Mouse (Mus musculus) limb, embryonic 12.5 days (tissue): ENCODE data around the gene Trim29. TPM values are rescaled to one million over a fixed set of nuclear protein-coding genes. Genes with fewer than 3 reads are reported as not detected.

ENCODE experiments used
- ATAC-seq: fragments of 200-750 bp; cut with Nextera tagmentation; 2 replicates; pipeline ENCODE4 v1.8.0; 2017; ENCODE audit warnings: low read depth, moderate TSS enrichment; ENCODE audit not compliant: insufficient number of reproducible peaks, insufficient read depth, low FRiP score, low TSS enrichment
- H3K27ac ChIP-seq: fragments of 300-500 bp; sonication (generic); 2 replicates; pipeline ENCODE4 v1.5.1; 2016; ENCODE audit warnings: mild to moderate bottlenecking, moderate library complexity
- H3K27me3 ChIP-seq: fragments of 300-500 bp; sonication (generic); 2 replicates; pipeline ENCODE4 v1.6.1; 2016; ENCODE audit warnings: mild to moderate bottlenecking, moderate library complexity
- H3K36me3 ChIP-seq: fragments of 300-500 bp; sonication (generic); 2 replicates; pipeline ENCODE4 v1.6.1; 2016; ENCODE audit warnings: mild to moderate bottlenecking, moderate library complexity
- H3K4me1 ChIP-seq: fragments of 300-500 bp; sonication (generic); replicated peaks from 2 replicates; pipeline ENCODE4 v1.6.1; 2016
- H3K4me2 ChIP-seq: fragments of 300-500 bp; sonication (generic); 2 replicates; pipeline ENCODE4 v1.6.1; 2016; ENCODE audit warnings: mild to moderate bottlenecking, moderate library complexity
- H3K4me3 ChIP-seq: fragments of 300-500 bp; sonication (generic); replicated peaks from 2 replicates; pipeline ENCODE4 v1.5.1; 2016; ENCODE audit warnings: mild to moderate bottlenecking
- H3K9ac ChIP-seq: fragments of 300-500 bp; sonication (generic); replicated peaks from 2 replicates; pipeline ENCODE4 v1.6.1; 2016; ENCODE audit warnings: mild to moderate bottlenecking, moderate library complexity
- H3K9me3 ChIP-seq: fragments of 300-500 bp; sonication (generic); 2 replicates; pipeline ENCODE4 v1.6.1; 2016; ENCODE audit warnings: mild to moderate bottlenecking, moderate library complexity
- WGBS: fragments of 180-500 bp; shearing (Covaris S2); methylation state at CpG from one replicate; pipeline ENCODE4 v1.1.7; 2016; 5-methylcytosine and 5-hydroxymethylcytosine counted together
- polyA plus RNA-seq: library from polyadenylated mRNA; unstranded; fragments of >200 nt; fragmentation: Nextera tagmentation; extraction: Ambion mirVana; gene quantifications from 2 replicates; pipeline ENCODE4 v1.2.1, GENCODE M21; 2016

Trim29 gene
- polyA plus RNA-seq, 1 experiment from 2014 or later, result 11.1 TPM

DNA sequence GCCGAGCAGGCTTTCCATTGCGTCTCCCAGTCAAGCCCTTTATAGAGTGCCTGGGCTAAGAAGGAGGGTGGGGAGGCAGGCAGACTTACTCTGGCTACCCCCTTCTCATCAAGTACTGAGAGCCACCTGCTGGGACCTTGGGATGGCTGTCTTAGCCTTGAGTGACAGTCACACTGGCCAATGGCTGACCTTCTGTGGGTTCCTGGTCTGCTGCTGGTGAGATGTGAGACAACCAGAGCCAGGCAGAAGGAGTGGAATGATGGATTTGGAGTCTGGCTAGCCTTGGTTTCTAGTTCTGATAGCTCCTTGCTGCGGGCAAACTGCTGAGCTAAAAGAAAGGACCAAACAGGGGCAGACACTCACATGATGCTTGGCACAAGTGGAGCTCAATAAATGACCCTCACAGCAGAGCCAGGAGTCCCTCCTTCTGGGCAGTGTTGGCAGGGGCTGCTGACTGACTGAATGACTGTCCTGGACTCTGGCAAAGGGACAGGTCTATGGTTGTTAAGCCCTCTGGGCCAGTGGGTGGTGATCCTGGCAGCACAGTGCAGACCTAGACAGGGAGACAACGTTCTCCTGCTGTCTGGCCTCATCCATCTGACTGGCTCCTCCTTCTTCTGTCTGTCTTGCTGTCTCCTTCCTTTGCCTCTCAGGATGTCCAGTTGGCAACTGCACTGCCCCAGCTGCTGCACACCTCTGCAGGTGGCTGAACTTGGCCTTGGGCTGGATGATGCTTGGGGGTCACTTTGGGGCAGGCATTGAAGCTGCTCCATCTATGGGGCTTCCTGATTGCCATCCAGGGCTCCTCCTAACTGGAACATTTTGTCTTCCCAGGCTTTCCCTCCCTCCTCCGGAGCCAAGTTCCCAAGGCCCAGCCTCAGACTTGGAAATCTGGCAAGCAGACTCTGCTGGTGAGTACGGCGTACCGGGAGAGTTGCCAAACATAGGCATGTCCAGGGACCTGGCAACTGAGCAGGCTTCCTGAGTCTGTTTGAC, 21.1 kb downstream of the Trim29 start:
- H3K27me3 ChIP-seq, result no peaks in the 10 kb centered on the region
- no peak for ATAC-seq
- no peak overlapping the region for H3K27ac ChIP-seq
- 85% methylated on average over 8 of the region's 8 CpGs for WGBS
- no peak overlapping the region for H3K9ac ChIP-seq
- no peak overlapping the region for H3K4me2 ChIP-seq
- no peak overlapping the region for H3K4me3 ChIP-seq
- H3K4me1 ChIP-seq, result peaks cover 11% of the 10 kb centered on the region; the same call in 1 of the 2 replicates
- H3K36me3 ChIP-seq, result no peaks in the 10 kb centered on the region
- no peaks in the 10 kb centered on the region for H3K9me3 ChIP-seq

DNA sequence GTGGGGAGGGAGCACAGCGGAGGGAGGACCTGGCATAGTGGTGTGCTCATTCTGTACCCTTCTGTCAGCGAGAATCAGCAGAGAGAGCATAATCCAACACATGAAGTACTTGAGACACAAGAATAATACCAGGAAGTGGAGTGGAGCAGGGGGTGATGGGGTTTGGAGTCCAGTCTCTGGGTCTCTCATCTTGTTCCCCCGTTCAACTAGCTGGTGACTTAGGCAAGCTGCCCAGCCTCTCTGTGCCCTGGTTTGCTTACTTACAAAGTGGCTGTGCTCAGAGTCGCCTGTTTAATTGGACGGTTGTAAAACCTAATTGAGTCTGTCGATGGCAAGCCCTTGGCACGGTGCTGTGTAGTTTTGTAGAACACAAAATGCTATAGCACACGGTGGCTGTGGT, 23.8 kb downstream of the Trim29 start:
- Histone ChIP-seq H3K4me3 (no peak overlapping the region), H3K9me3 (no peaks in the 10 kb centered on the region), H3K9ac (no peak overlapping the region), H3K4me1 (0 out of 2 replicates have a peak, but pooled peaks cover 6% of the 10 kb centered on the region), H3K27me3 (no peaks in the 10 kb centered on the region), H3K4me2 (no peak overlapping the region), H3K27ac (no peak overlapping the region), H3K36me3 (no peaks in the 10 kb centered on the region)
- 38% methylated on average over 8 of the region's 8 CpGs for WGBS
- ATAC-seq, result no peak

DNA sequence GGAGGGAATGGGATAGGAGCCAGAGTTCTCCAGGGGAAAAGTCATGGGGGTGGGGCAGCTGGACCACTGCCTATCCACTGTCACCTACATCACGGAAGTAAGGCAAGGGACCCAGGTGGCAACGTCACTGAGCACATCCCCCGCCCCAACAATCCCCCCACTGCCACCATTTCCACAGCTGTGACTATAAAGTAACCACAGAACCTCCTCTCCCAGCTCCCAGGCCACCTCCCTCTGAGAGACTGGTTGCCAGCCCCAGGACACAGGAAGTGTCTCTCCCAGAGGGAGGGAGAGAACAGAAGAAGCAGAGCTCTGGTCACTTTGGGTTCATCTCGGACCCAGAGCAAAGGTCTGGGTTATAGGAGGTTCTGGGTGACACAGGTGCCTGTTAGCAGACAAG, 27.0 kb downstream of the Trim29 start:
- H3K4me3 ChIP-seq, result no peak overlapping the region
- H3K9ac ChIP-seq, result no peak overlapping the region
- no peaks in the 10 kb centered on the region for H3K27me3 ChIP-seq
- ATAC-seq, result no peak
- no peaks in the 10 kb centered on the region for H3K4me1 ChIP-seq
- 64% methylated on average over 4 of the region's 4 CpGs for WGBS
- H3K9me3 ChIP-seq, result no peaks in the 10 kb centered on the region
- no peak overlapping the region for H3K27ac ChIP-seq
- no peak overlapping the region for H3K4me2 ChIP-seq
- no peaks in the 10 kb centered on the region for H3K36me3 ChIP-seq

DNA sequence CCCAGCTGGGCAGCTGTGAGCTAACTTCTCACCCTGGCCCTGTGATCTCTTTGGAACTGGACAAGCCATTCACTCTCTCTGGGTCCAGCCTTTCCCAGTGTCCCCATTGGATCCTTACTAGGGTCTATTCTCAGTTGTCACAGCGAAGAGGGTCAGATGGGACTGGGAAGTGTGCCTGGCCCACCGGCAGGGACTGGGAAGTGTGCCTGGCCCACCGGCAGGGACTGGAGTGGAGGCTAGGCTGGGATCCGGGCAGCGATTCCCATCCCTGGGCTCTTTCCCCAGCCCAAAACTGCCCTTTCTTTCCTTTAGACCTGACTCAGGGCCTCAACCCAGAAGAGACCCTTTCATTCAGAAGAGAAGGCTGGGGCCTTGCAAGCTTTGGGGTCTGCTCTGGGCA, 27.4 kb downstream of the Trim29 start:
- Histone ChIP-seq H3K4me3 (no peak overlapping the region), H3K9ac (no peak overlapping the region), H3K27me3 (no peaks in the 10 kb centered on the region), H3K9me3 (no peaks in the 10 kb centered on the region), H3K27ac (no peak overlapping the region), H3K4me1 (no peaks in the 10 kb centered on the region), H3K4me2 (no peak overlapping the region), H3K36me3 (no peaks in the 10 kb centered on the region)
- no peak for ATAC-seq
- 69% methylated on average over 5 of the region's 5 CpGs for WGBS

DNA sequence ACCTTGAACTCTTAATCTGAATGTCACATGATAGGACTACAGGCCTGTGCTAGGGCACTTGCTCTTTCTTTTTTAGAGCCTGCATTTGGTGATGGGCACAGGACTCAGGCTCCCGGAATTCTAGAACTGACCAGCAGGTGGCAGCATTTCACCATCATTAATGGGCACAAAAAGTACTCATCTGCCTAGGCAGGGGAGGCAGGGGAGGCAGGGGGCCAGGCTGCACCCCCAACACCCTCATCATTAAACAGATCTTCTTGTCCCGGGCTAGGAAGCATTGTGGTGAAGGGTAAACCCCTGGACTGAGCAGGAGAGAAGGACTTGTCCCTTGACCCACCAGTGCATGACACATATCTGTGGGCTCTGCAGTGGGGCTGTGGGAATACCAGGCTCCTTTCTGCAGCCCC, 29.0 kb downstream of the Trim29 start:
- no peak for ATAC-seq
- H3K9ac ChIP-seq, result no peak overlapping the region
- no peaks in the 10 kb centered on the region for H3K27me3 ChIP-seq
- no peaks in the 10 kb centered on the region for H3K4me1 ChIP-seq
- no peak overlapping the region for H3K4me2 ChIP-seq
- H3K9me3 ChIP-seq, result no peaks in the 10 kb centered on the region
- no peak overlapping the region for H3K4me3 ChIP-seq
- H3K36me3 ChIP-seq, result no peaks in the 10 kb centered on the region
- H3K27ac ChIP-seq, result no peak overlapping the region
- 0% methylated on average over 2 of the region's 2 CpGs for WGBS

DNA sequence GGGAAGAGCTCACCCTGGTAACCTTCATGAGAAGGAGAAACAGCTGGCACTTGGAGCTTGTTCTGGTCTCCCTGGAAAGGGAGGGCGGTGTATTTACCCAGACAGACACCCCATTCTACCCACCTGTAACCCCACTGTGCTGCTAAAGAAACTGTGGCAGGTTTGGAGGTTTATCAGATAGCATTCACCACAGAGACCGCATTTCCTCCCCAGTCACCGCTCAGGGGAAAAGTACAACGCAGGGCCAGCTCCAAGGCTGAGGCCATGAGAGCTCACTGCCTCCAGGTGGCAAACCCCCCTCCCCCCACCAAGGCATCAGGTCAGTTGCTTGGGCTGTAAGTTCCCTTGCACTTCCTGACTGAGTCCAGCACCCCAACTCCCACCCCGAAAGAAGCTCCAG, 39.4 kb downstream of the Trim29 start:
- 38% methylated on average over 5 of the region's 5 CpGs for WGBS
- H3K9ac ChIP-seq, result no peak overlapping the region
- peaks cover 24% of the 10 kb centered on the region for H3K27me3 ChIP-seq
- no peaks in the 10 kb centered on the region for H3K36me3 ChIP-seq
- H3K4me3 ChIP-seq, result no peak overlapping the region
- H3K4me1 ChIP-seq, result peaks cover 6% of the 10 kb centered on the region
- H3K4me2 ChIP-seq, result no peak overlapping the region
- no peaks in the 10 kb centered on the region for H3K9me3 ChIP-seq
- no peak overlapping the region for H3K27ac ChIP-seq
- ATAC-seq, result no peak

DNA sequence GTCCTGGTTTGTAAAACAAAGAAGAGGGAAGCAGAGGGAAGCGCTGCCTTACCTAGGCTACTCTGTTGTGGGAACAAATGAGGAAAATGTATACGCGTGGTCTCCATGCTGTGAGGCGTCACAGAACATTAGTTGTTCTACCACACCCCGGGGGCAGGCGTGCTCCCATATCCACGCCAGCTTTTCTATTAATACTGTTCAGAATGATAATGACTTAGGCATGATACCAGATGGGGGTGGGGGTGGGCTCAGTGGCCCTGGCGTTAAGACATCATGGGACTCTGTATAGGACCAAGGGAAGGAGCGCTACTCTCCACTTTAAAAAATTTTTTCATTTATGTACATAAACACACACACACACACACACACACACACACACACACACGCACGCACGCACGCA, 40.4 kb downstream of the Trim29 start:
- Histone ChIP-seq H3K4me1 (peaks cover 6% of the 10 kb centered on the region), H3K9ac (no peak overlapping the region), H3K4me3 (no peak overlapping the region), H3K27ac (no peak overlapping the region), H3K36me3 (no peaks in the 10 kb centered on the region), H3K27me3 (peaks cover 24% of the 10 kb centered on the region), H3K9me3 (no peaks in the 10 kb centered on the region), H3K4me2 (no peak overlapping the region)
- 63% methylated on average over 13 of the region's 13 CpGs for WGBS
- no peak for ATAC-seq

DNA sequence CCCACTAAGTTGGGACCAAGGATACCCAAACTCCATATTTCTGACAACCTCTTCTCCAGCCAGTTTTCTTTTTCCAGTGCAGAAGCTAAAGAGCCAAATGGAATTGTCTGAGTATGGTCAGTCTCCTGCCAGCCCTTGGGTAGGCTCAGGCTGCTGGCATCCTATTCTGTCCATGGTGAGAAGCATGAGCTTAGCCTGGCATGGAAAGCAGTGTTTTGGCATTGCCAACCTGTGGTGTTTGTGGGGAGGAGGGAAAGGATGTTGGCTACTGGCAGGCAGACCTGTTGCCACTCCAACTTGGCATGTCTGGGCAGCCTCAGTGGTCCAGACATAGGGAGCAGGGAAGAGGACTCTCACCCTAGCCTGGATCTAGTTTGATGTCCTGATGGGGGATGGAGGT, 46.4 kb downstream of the Trim29 start:
- peaks cover 10% of the 10 kb centered on the region; the same call in 1 of the 2 replicates for H3K27me3 ChIP-seq
- ATAC-seq, result no peak
- H3K36me3 ChIP-seq, result no peaks in the 10 kb centered on the region
- no peaks in the 10 kb centered on the region for H3K4me1 ChIP-seq
- no peak overlapping the region for H3K4me2 ChIP-seq
- H3K9me3 ChIP-seq, result no peaks in the 10 kb centered on the region
- H3K27ac ChIP-seq, result no peak overlapping the region
- H3K4me3 ChIP-seq, result no peak overlapping the region
- no peak overlapping the region for H3K9ac ChIP-seq

DNA sequence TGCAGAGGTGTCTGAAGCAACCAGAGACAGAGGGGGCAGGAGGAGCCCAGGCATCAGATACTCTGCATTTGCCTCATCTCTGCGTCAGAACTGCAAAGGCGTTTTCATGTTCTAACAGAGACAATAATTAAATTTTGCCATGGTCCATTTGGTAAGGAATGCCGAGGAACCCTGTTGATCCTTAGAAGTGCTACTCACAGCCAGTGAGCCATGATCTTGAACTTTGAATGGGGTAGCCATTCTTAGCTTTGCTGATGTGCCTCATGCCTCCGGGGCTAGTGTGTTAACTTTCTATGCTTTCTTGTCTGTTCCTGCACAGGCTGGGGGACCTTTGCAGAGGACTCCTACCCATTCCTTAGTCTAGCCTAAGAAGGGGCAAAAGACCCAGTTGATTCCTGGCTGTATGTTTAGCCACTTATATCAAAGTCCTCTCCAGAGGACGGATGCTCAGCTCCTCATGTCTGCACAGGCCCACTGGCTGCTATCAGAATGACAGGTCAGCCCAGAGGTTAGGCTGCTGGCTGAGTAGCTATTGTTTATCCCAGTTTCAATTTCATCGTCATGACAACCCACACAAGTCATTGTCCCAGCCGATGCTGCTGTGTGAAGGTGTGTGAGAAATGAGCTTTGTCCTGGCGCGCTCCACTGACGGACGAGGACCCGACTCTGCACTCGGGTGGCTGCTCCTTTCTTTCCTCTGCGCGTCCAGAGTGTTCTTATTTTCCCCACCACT, 48.1 kb downstream of the Trim29 start:
- 72% methylated on average over 15 of the region's 15 CpGs for WGBS
- Histone ChIP-seq H3K9ac (no peak overlapping the region), H3K27ac (no peak overlapping the region), H3K27me3 (peaks cover 10% of the 10 kb centered on the region; the same call in 1 of the 2 replicates), H3K4me1 (no peaks in the 10 kb centered on the region), H3K4me3 (no peak overlapping the region), H3K4me2 (no peak overlapping the region), H3K36me3 (no peaks in the 10 kb centered on the region), H3K9me3 (no peaks in the 10 kb centered on the region)
- ATAC-seq, result no peak

DNA sequence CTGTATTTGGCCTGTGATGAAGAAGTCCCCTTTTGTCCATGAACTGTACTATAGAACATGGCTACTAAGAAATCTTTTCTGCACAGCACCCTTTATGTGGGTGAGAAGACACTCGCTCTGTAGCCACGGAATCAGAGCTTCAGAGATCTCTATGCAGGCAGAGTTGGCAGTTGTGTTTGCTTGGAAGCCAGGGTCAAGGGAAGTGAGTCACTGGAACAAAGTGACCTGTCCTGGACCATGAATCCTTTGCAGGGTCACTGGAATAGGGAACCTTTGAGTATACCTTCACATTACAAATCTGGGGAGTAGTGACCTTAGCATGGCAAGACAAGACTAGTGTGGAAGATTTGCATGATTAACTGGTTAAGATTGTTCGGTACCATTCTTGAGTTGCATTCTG, 58.1 kb downstream of the Trim29 start:
- Histone ChIP-seq H3K9ac (no peak overlapping the region), H3K36me3 (no peaks in the 10 kb centered on the region), H3K27ac (no peak overlapping the region), H3K4me3 (no peak overlapping the region), H3K27me3 (no peaks in the 10 kb centered on the region), H3K4me1 (no peaks in the 10 kb centered on the region), H3K4me2 (no peak overlapping the region), H3K9me3 (no peaks in the 10 kb centered on the region)
- WGBS, result 91% methylated on average over 3 of the region's 3 CpGs
- ATAC-seq, result no peak

DNA sequence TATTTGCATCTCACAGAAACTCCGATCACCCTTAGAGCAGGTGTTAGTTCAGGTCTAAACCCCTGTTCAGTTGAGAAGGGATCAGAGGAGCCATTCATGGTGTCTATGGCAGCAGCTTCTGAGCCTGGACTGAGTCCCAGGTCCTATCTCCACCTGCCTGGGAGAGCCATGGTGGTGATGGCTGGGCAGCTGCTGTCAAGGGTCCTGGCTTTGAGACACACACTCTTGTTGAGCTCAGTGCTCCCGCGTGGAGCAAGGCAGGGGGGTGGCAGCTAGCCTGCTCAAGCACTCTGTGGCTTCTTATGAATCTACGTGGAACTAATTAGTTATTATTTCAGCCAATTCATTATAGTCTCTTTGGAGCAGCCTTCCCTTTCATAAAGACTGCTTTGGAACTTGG, 73.2 kb downstream of the Trim29 start:
- no peaks in the 10 kb centered on the region for H3K9me3 ChIP-seq
- H3K27ac ChIP-seq, result no peak overlapping the region
- no peaks in the 10 kb centered on the region for H3K36me3 ChIP-seq
- no peaks in the 10 kb centered on the region for H3K27me3 ChIP-seq
- ATAC-seq, result no peak
- H3K4me3 ChIP-seq, result no peak overlapping the region
- H3K4me2 ChIP-seq, result no peak overlapping the region
- 79% methylated on average over 4 of the region's 4 CpGs for WGBS
- H3K9ac ChIP-seq, result no peak overlapping the region
- H3K4me1 ChIP-seq, result no peaks in the 10 kb centered on the region
